Mouse (Mus musculus) adrenal gland, adult 18-20 months (tissue): ENCODE results near the gene Zdhhc6. TPM values are rescaled to one million over a fixed set of nuclear protein-coding genes. Genes with fewer than 3 reads are reported as not detected.

Source experiments
- DNase-seq, 2 experiments: peaks; one replicate each; pipeline ENCODE4 v3.0.0; 2021 to 2022; ENCODE audit warnings: low spot score in 2 of 2
- long read RNA-seq, 2 experiments: library from polyadenylated mRNA; stranded (forward); transcript quantifications; one replicate each; pipeline ENCODE4 v2.0.0; 2021
- total RNA-seq, 2 experiments: library from RNA; stranded (reverse); gene quantifications; 1 replicate in 1 of 2; 2 replicates in 1 of 2; pipeline ENCODE4 v1.2.3; 2021

The Zdhhc6 gene
- total RNA-seq: 10 to 100 TPM; 36.4 to 37.1 TPM
- long read RNA-seq, experiment 1, transcript Zdhhc6-201 (11 exons, 2,263 nt): minor isoform, 5 of 68 reads
- long read RNA-seq, experiment 1, transcript Zdhhc6-207 (11 exons, 2,168 nt): major isoform, 49 of 68 reads
- long read RNA-seq, experiment 1, partial matches to known transcripts: 3 of 68 reads
- long read RNA-seq, experiment 1, other reads (novel, unspliced or antisense): 11 of 68 reads
- long read RNA-seq, experiment 2, transcript Zdhhc6-207 (11 exons, 2,168 nt): major isoform, 133 of 160 reads
- long read RNA-seq, experiment 2, transcript Zdhhc6-201 (11 exons, 2,263 nt): minor isoform, 9 of 160 reads
- long read RNA-seq, experiment 2, partial matches to known transcripts: 2 of 160 reads
- long read RNA-seq, experiment 2, other reads (novel, unspliced or antisense): 16 of 160 reads

- peak; percentile 85 to 87 for DNase-seq
Measured at GRCm38 (mm10) chr19:55315452-55316108, at the start of gene Zdhhc6. Gene Zdhhc6, minus strand, starts transcription at chr19:55316032.

GRCm38 (mm10) chr19:55362606-55363005, 46.8 kb upstream of the Zdhhc6 start:
- DNase-seq: no peak

GRCm38 (mm10) chr19:55350673-55351378, 35.0 kb upstream of the Zdhhc6 start:
- no peak for DNase-seq

GRCm38 (mm10) chr19:55348187-55348586, 32.4 kb upstream of the Zdhhc6 start:
- DNase-seq: no peak

- no peak for DNase-seq
Measured at GRCm38 (mm10) chr19:55343274-55343673, 27.4 kb upstream of the Zdhhc6 start.

- DNase-seq: no peak
Measured at GRCm38 (mm10) chr19:55342423-55342822, 26.6 kb upstream of the Zdhhc6 start.

GRCm38 (mm10) chr19:55341377-55341776, 25.5 kb upstream of the Zdhhc6 start:
- no peak for DNase-seq

- no peak for DNase-seq
Measured at GRCm38 (mm10) chr19:55340521-55340920, 24.7 kb upstream of the Zdhhc6 start.

- DNase-seq: no peak
Measured at GRCm38 (mm10) chr19:55337664-55338063, 21.8 kb upstream of the Zdhhc6 start.

GRCm38 (mm10) chr19:55337066-55337465, 21.2 kb upstream of the Zdhhc6 start:
- no peak for DNase-seq

- no peak for DNase-seq
Measured at GRCm38 (mm10) chr19:55336441-55336840, 20.6 kb upstream of the Zdhhc6 start.

GRCm38 (mm10) chr19:55335881-55336280, 20.0 kb upstream of the Zdhhc6 start:
- no peak for DNase-seq

- peak; percentile 35 to 60 for DNase-seq
Measured at GRCm38 (mm10) chr19:55332641-55333268, 16.9 kb upstream of the Zdhhc6 start.

GRCm38 (mm10) chr19:55331776-55332175, 15.9 kb upstream of the Zdhhc6 start:
- DNase-seq: no peak

- DNase-seq: no peak
Measured at GRCm38 (mm10) chr19:55327510-55327909, 11.7 kb upstream of the Zdhhc6 start.

- no peak for DNase-seq
Measured at GRCm38 (mm10) chr19:55322604-55323003, 6.8 kb upstream of the Zdhhc6 start.

GRCm38 (mm10) chr19:55319521-55319920, 3.7 kb upstream of the Zdhhc6 start:
- peak in 1 of 2 experiments; percentile 29 for DNase-seq

GRCm38 (mm10) chr19:55319036-55319435, 3.2 kb upstream of the Zdhhc6 start:
- no peak for DNase-seq

- no peak for DNase-seq
Measured at GRCm38 (mm10) chr19:55316901-55317300, 1.1 kb upstream of the Zdhhc6 start.

GRCm38 (mm10) chr19:55316109-55316714, 380 bp upstream of the Zdhhc6 start, which contains the start of gene Vti1a:
Gene Vti1a, plus strand, starts transcription at chr19:55316295.
- DNase-seq: peak; percentile 87 to 88

- DNase-seq: no peak
Measured at GRCm38 (mm10) chr19:55313649-55314048, 2.2 kb downstream of the Zdhhc6 start.
